8 mouse cellular contexts compared by ENCODE assay signal in genomic region chr4:106839964-106840611, GRCm38 (mm10). TPM values are rescaled to one million over a fixed set of nuclear protein-coding genes. Genes with fewer than 3 reads are reported as not detected.
DNase-seq lines count a peak whose midpoint lies in the region; ATAC-seq and TF ChIP-seq lines count a peak whose summit lies in the region.

No protein-coding gene starts in this region.

- H3K27ac ChIP-seq in hindbrain, embryonic 16.5 days (ENCODE audit: low read depth, low read length): peak overlapping the region; percentile 98
- peak overlapping the region; percentile 97 for H3K27ac ChIP-seq in left cerebral cortex, adult 2 months
- H3K27ac ChIP-seq in macrophage: peak overlapping the region; percentile 36

- H3K4me1 ChIP-seq in hindbrain, embryonic 16.5 days (ENCODE audit: control insufficient read depth, insufficient read depth, low read depth, low read length): peaks cover 32% of the 10 kb centered on the region

- ATAC-seq in Patski: peak; percentile 31
- peak; percentile 65 for ATAC-seq in hindbrain, embryonic 16.5 days

- POLR2A ChIA-PET in Patski (lab: Charles Lee): interaction anchor here (0.8 to 1.5 kb wide), 3 partner anchors 11 to 324 kb away, joined by 6 to 9 read pairs (median 9); partner anchors contain the start of gene Ssbp3

- DNase-seq in Patski (ENCODE audit: low read depth, low spot score): no peak
- DNase-seq in cerebellum, postnatal 10 days: peak; percentile 98
- peak; percentile 82 to 85 for DNase-seq in frontal cortex, postnatal 36 days (ENCODE audit: low spot score in 2 of 2)
- DNase-seq in left cerebral cortex, adult 2 months (ENCODE audit: extremely low spot score in 1 of 2, low spot score in 2 of 2): peak; percentile 89 to 90
- peak; percentile 85 to 89 for DNase-seq in right cerebral cortex, adult 2 months (ENCODE audit: low spot score in 2 of 2)
- DNase-seq in urinary bladder, postnatal 10 days (ENCODE audit: low spot score): peak; percentile 76

- peak overlapping the region; percentile 100 for H3K4me2 ChIP-seq in hindbrain, embryonic 16.5 days (ENCODE audit: low read length)

- WGBS in hindbrain, embryonic 16.5 days: 2% methylated on average over 27 of the region's 51 CpGs
- WGBS in macrophage (ENCODE audit: missing documents): 1% methylated on average over 31 of the region's 51 CpGs

- CTCF ChIA-PET in Patski (lab: Charles Lee): interaction anchor here (1.3 to 1.8 kb wide), 2 partner anchors 69 to 149 kb away, joined by 5 to 6 read pairs; no protein-coding TSS in a partner anchor

- H3K9ac ChIP-seq in hindbrain, embryonic 16.5 days (ENCODE audit: low read depth, low read length): peak overlapping the region; percentile 84

- no peaks in the 10 kb centered on the region for H3K27me3 ChIP-seq in Patski
- no peaks in the 10 kb centered on the region for H3K27me3 ChIP-seq in hindbrain, embryonic 16.5 days (replicated peaks; ENCODE audit: control insufficient read depth, insufficient read depth, low read length)

- in situ Hi-C loops in Patski (cut with MboI; ENCODE audit: low pct_unique_long_range_greater_than_20kb): loop anchor here (5.0 kb wide), 3 partner anchors 67 to 327 kb away; no protein-coding TSS in a partner anchor

- no peaks in the 10 kb centered on the region for H3K36me3 ChIP-seq in hindbrain, embryonic 16.5 days (ENCODE audit: control insufficient read depth, insufficient read depth, low read length)
- no peaks in the 10 kb centered on the region for H3K36me3 ChIP-seq in macrophage (ENCODE audit: inconsistent target)

- H3K4me3 ChIP-seq in hindbrain, embryonic 16.5 days (ENCODE audit: low read length): peak overlapping the region; percentile 59
- peak overlapping the region; percentile 66 for H3K4me3 ChIP-seq in left cerebral cortex, adult 2 months
- peak overlapping the region; percentile 62 for H3K4me3 ChIP-seq in macrophage (ENCODE audit: inconsistent target)

- no peaks in the 10 kb centered on the region for H3K9me3 ChIP-seq in hindbrain, embryonic 16.5 days (ENCODE audit: control insufficient read depth, low read length)

- TF ChIP-seq CTCF in Patski (IDR thresholded peaks at IDR 0.05): no peak
- no peak; the same call in 1 of the 2 replicates for TF ChIP-seq CTCF in left cerebral cortex, adult 2 months (IDR thresholded peaks at IDR 0.05)

- intact Hi-C loops in left cerebral cortex, adult 2 months (cut with DNase I): loop anchor here (1.0 to 10.0 kb wide), 7 partner anchors 70 to 505 kb away; partner anchors contain the start of genes Cyb5rl, Mrpl37 and Ssbp3

- H3K79me2 ChIP-seq in macrophage (ENCODE audit: inconsistent target): no peaks in the 10 kb centered on the region

RNA-seq across cellular contexts. Expression of gene Acot11, which starts 35.3 kb away (rescaled TPM):
- 0.23 TPM for polyA plus RNA-seq in Patski (2021)
- 2.7 and 3.2 TPM in 2 replicates for polyA plus RNA-seq in hindbrain, embryonic 16.5 days (2015; fragmentation: Nextera tagmentation; extraction: Ambion mirVana)
- 10 to 100 TPM; 51.7 to 54.1 TPM for total RNA-seq in left cerebral cortex, adult 2 months (2021)
- 10 to 100 TPM in 4 of 26 experiments, 1 to 10 TPM in 22; 3.2 to 13.0 (median 7.7) TPM for total RNA-seq in macrophage (2018; cell fraction: chromatin; rRNA removed)
- total RNA-seq in macrophage (2018; cell fraction: cytosol; rRNA removed): 1 to 10 TPM; 2.5 to 5.3 (median 3.8) TPM
- 1 to 10 TPM; 2.8 to 8.7 (median 4.5) TPM for total RNA-seq in macrophage (2018; cell fraction: nucleus; rRNA removed)
- polyA plus RNA-seq in macrophage (2018): 2.5 to 3.7 TPM (median 3.4 TPM) in 3 replicates

Comparison
In these comparisons a context has a peak if more than half of its experiments do, and no peak if none do; other contexts are left out.
1. H3K27ac ChIP-seq: peak in every context shown above with its lines; median percentile 98 in hindbrain, embryonic 16.5 days; 97 in left cerebral cortex, adult 2 months; 36 in macrophage.